Mouse (Mus musculus): ENCODE results near the gene Arf5. TPM values are rescaled to one million over a fixed set of nuclear protein-coding genes. Genes with fewer than 3 reads are reported as not detected.

Arf5 gene
- polyA plus RNA-seq, 1 experiment: 598 TPM

GRCm38 (mm10) chr6:28474211-28474610 is 50.9 kb downstream of the Arf5 start:
- H3K4me3 ChIP-seq (replicated peaks): no peak overlapping the region
- H3K27me3 ChIP-seq (ENCODE audit: control insufficient read depth): no peaks in the 10 kb centered on the region
- peaks cover 10% of the 10 kb centered on the region for H3K4me1 ChIP-seq (ENCODE audit: control insufficient read depth)
- TF ChIP-seq GATA1 (IDR thresholded peaks at IDR 0.05; ENCODE audit: low read length) (no peak), TAL1 (IDR thresholded peaks at IDR 0.05; ENCODE audit: low read length) (no peak)
- H3K36me3 ChIP-seq (ENCODE audit: control insufficient read depth): no peaks in the 10 kb centered on the region
- H3K9me3 ChIP-seq (ENCODE audit: control insufficient read depth, low read length): no peaks in the 10 kb centered on the region

GRCm38 (mm10) chr6:28474839-28475238 is 51.5 kb downstream of the Arf5 start, which contains the start of gene Snd1:
TSS of gene Snd1 (plus strand) at chr6:28475139.
- no peaks in the 10 kb centered on the region for H3K36me3 ChIP-seq (ENCODE audit: control insufficient read depth)
- H3K4me1 ChIP-seq (ENCODE audit: control insufficient read depth): peaks cover 16% of the 10 kb centered on the region
- H3K27me3 ChIP-seq (ENCODE audit: control insufficient read depth): no peaks in the 10 kb centered on the region
- H3K9me3 ChIP-seq (ENCODE audit: control insufficient read depth, low read length): no peaks in the 10 kb centered on the region
- H3K4me3 ChIP-seq (replicated peaks): no peak within 1 kb of the TSS
- TF ChIP-seq GATA1 (IDR thresholded peaks at IDR 0.05; ENCODE audit: low read length) (no peak), TAL1 (IDR thresholded peaks at IDR 0.05; ENCODE audit: low read length) (no peak)

Other genes with a start within 250 kb of the Arf5 start
- 0.97 and 1.7 TPM in 2 replicates for gene Zfp800, start 25.6 kb upstream of the Arf5 start, polyA plus RNA-seq (2012)
- gene Fscn3, start 4.2 kb downstream of the Arf5 start, polyA plus RNA-seq (2012): 0.06 TPM in 1 of 2 replicates, not detected in the other
- gene Gcc1, start 4.8 kb downstream of the Arf5 start, polyA plus RNA-seq (2012): 0.48 and 0.64 TPM in 2 replicates
- gene Pax4, start 25.8 kb downstream of the Arf5 start, polyA plus RNA-seq (2012): not detected in 2 replicates
- 1.7 and 1.9 TPM in 2 replicates for gene Snd1, start 51.6 kb downstream of the Arf5 start, polyA plus RNA-seq (2012)